Mouse (Mus musculus): ENCODE measurements around the gene Gpr4. TPM values are rescaled to one million over a fixed set of nuclear protein-coding genes. Genes with fewer than 3 reads are reported as not detected.
A peak's percentile ranks its signal among the peaks of the same experiment; 100 is the strongest.

Gpr4 gene
- total and polyA plus RNA-seq, 2 experiments from 2014 or later = 3.8 to 4.4 TPM

GRCm38 (mm10) chr7:19265147-19265546 lies 52.8 kb downstream of the Gpr4 start:
- Histone ChIP-seq H3K9me3 (ENCODE audit: low read length) (no peaks in the 10 kb centered on the region), H3K4me2 (ENCODE audit: low read depth, low read length) (no peak overlapping the region), H3K36me3 (ENCODE audit: insufficient read depth, low read length) (peaks cover 29% of the 10 kb centered on the region), H3K4me1 (ENCODE audit: insufficient read depth, low read length) (peaks cover 9% of the 10 kb centered on the region), H3K4me3 (ENCODE audit: low read length) (no peak overlapping the region), H3K9ac (replicated peaks; ENCODE audit: low read length) (no peak overlapping the region), H3K27ac (no peak overlapping the region), H3K27me3 (ENCODE audit: insufficient read depth, low read length) (no peaks in the 10 kb centered on the region)
- WGBS = 75% methylated on average over 7 of the region's 7 CpGs
- no peak for ATAC-seq
- no peak for DNase-seq (ENCODE audit: low spot score)
- no peak for TF ChIP-seq CTCF (IDR thresholded peaks at IDR 0.05; ENCODE audit: low read depth)

GRCm38 (mm10) chr7:19265928-19266822 lies 53.8 kb downstream of the Gpr4 start:
- no peak for DNase-seq (ENCODE audit: low spot score)
- H3K4me3 ChIP-seq (ENCODE audit: low read length) = no peak overlapping the region
- 73% methylated on average over 10 of the region's 10 CpGs for WGBS
- H3K36me3 ChIP-seq (ENCODE audit: insufficient read depth, low read length) = peaks cover 20% of the 10 kb centered on the region
- ATAC-seq = no peak
- peaks cover 16% of the 10 kb centered on the region for H3K4me1 ChIP-seq (ENCODE audit: insufficient read depth, low read length)
- no peaks in the 10 kb centered on the region for H3K27me3 ChIP-seq (ENCODE audit: insufficient read depth, low read length)
- no peak overlapping the region for H3K27ac ChIP-seq
- H3K9me3 ChIP-seq (ENCODE audit: low read length) = no peaks in the 10 kb centered on the region
- H3K9ac ChIP-seq (replicated peaks; ENCODE audit: low read length) = no peak overlapping the region
- no peak for TF ChIP-seq CTCF (IDR thresholded peaks at IDR 0.05; ENCODE audit: low read depth)
- no peak overlapping the region for H3K4me2 ChIP-seq (ENCODE audit: low read depth, low read length)

DNA sequence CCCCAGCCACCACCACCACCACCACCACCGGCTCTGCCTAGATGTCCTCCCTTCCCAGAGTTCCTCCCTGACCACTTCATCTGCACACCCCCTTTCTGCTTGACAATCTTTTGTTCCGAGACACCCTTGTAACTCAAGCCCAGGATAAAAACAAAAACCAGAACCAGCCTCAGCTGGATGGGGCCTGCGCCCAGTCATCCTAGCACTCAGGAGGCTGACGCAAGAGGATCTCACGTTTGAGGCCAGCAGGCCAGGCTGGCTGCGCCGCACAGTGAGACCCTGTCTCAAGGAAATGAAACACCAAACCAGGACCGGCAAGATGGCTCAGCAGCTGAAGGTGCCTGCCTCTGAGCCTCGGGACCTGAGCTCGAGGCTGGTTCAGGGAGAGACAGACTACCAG lies 54.7 kb downstream of the Gpr4 start:
- no peak for TF ChIP-seq CTCF (IDR thresholded peaks at IDR 0.05; ENCODE audit: low read depth)

DNA sequence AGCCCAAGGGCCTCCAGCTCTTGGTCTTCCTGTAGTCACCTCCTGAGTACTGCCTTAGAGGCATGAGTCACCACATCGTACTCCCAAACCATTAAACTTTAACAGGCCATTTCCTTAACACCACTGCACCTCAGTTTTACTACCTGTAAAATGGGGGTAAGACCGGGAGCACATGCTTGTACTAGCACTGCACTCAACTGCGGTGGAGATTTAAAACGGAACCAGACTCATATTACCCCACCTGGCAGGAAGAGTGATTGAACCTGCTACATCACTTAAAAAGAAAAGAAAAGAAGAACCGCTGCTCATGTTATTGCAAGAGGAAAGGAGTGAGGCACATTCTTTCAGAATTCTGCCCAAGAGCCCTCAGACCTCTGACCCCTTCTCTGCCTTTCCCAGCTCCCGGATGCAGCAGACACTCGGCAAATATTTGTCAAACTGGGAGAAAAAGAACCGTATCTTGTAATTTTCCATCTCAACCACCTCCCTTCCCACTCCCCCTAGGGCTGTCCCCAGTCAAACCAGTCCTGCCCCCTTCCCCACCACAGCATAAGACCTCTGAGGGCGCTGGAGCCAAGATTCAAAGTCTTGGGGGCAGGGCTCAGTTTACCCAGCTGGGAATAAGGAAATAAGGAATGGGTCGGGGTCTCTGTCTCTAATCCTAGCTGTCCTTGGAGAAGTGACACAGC lies 56.8 kb downstream of the Gpr4 start:
- peak overlapping the region; percentile 97 for H3K4me2 ChIP-seq (ENCODE audit: low read depth, low read length)
- peak overlapping the region; percentile 81 for H3K27ac ChIP-seq
- H3K9ac ChIP-seq (replicated peaks; ENCODE audit: low read length) = peak overlapping the region; percentile 81
- H3K9me3 ChIP-seq (ENCODE audit: low read length) = no peaks in the 10 kb centered on the region
- no peak for TF ChIP-seq CTCF (IDR thresholded peaks at IDR 0.05; ENCODE audit: low read depth)
- peak overlapping the region; percentile 94 for H3K4me3 ChIP-seq (ENCODE audit: low read length)
- DNase-seq (ENCODE audit: low spot score) (no peak), ATAC-seq (no peak)
- H3K27me3 ChIP-seq (ENCODE audit: insufficient read depth, low read length) = no peaks in the 10 kb centered on the region
- H3K36me3 ChIP-seq (ENCODE audit: insufficient read depth, low read length) = peaks cover 4% of the 10 kb centered on the region
- H3K4me1 ChIP-seq (ENCODE audit: insufficient read depth, low read length) = peaks cover 16% of the 10 kb centered on the region
- 56% methylated on average over 10 of the region's 10 CpGs for whole genome bisulfite sequencing

More for the DNA sequence above, 54.7 kb downstream of the Gpr4 start:
- Histone ChIP-seq H3K27me3 (ENCODE audit: insufficient read depth, low read length) (no peaks in the 10 kb centered on the region), H3K36me3 (ENCODE audit: insufficient read depth, low read length) (peaks cover 12% of the 10 kb centered on the region), H3K9me3 (ENCODE audit: low read length) (no peaks in the 10 kb centered on the region), H3K9ac (replicated peaks; ENCODE audit: low read length) (no peak overlapping the region), H3K4me3 (ENCODE audit: low read length) (no peak overlapping the region), H3K27ac (no peak overlapping the region), H3K4me2 (ENCODE audit: low read depth, low read length) (no peak overlapping the region), H3K4me1 (ENCODE audit: insufficient read depth, low read length) (peaks cover 16% of the 10 kb centered on the region)
- no peak for DNase-seq (ENCODE audit: low spot score)
- WGBS = 78% methylated on average over 10 of the region's 10 CpGs
- ATAC-seq = no peak

GRCm38 (mm10) chr7:19269721-19270441 lies 57.5 kb downstream of the Gpr4 start:
- Histone ChIP-seq H3K4me1 (ENCODE audit: insufficient read depth, low read length) (peaks cover 16% of the 10 kb centered on the region), H3K9ac (replicated peaks; ENCODE audit: low read length) (peak overlapping the region; percentile 81), H3K9me3 (ENCODE audit: low read length) (no peaks in the 10 kb centered on the region), H3K27ac (peak overlapping the region; percentile 81), H3K36me3 (ENCODE audit: insufficient read depth, low read length) (no peaks in the 10 kb centered on the region), H3K4me2 (ENCODE audit: low read depth, low read length) (peak overlapping the region; percentile 97), H3K4me3 (ENCODE audit: low read length) (peak overlapping the region; percentile 94), H3K27me3 (ENCODE audit: insufficient read depth, low read length) (no peaks in the 10 kb centered on the region)
- ATAC-seq = peak; percentile 55
- no peak for TF ChIP-seq CTCF (IDR thresholded peaks at IDR 0.05; ENCODE audit: low read depth)
- WGBS = 2% methylated on average over 19 of the region's 19 CpGs
- DNase-seq (ENCODE audit: low spot score) = peak; percentile 56

- Histone ChIP-seq H3K4me2 (ENCODE audit: low read depth, low read length) (peak overlapping the region; percentile 97), H3K27me3 (ENCODE audit: insufficient read depth, low read length) (no peaks in the 10 kb centered on the region), H3K9ac (replicated peaks; ENCODE audit: low read length) (peak overlapping the region; percentile 81), H3K27ac (peak overlapping the region; percentile 81), H3K36me3 (ENCODE audit: insufficient read depth, low read length) (no peaks in the 10 kb centered on the region), H3K4me1 (ENCODE audit: insufficient read depth, low read length) (peaks cover 16% of the 10 kb centered on the region), H3K9me3 (ENCODE audit: low read length) (no peaks in the 10 kb centered on the region), H3K4me3 (ENCODE audit: low read length) (peak overlapping the region; percentile 94)
- no peak for DNase-seq (ENCODE audit: low spot score)
- ATAC-seq = no peak
- TF ChIP-seq CTCF (IDR thresholded peaks at IDR 0.05; ENCODE audit: low read depth) = no peak
- 1% methylated on average over 20 of the region's 21 CpGs for WGBS
These were observed 58.3 kb downstream of the Gpr4 start for GRCm38 (mm10) chr7:19270509-19271237.
